Mouse (Mus musculus) cerebellum, adult 2 months (tissue): ENCODE results near the gene Cd180.

ENCODE experiments used
- CTCF ChIP-seq: fragments of 200-500 bp; IDR thresholded peaks from 2 replicates; pipeline ENCODE4 v1.5.1; 2011; ENCODE audit warnings: low read depth, mild to moderate bottlenecking, control low read depth, low read length, moderate library complexity, borderline replicate concordance; ENCODE audit not compliant: insufficient read depth
- POLR2A ChIP-seq: fragments of 200-500 bp; IDR thresholded peaks from 2 replicates; pipeline ENCODE4 v1.6.1; 2011; ENCODE audit warnings: low read length, control low read depth, borderline replicate concordance; ENCODE audit not compliant: insufficient read depth

- no peak for TF ChIP-seq CTCF
- no peak for TF ChIP-seq POLR2A
These were observed 23.7 kb upstream of the Cd180 start for GRCm38 (mm10) chr13:102669522-102670256.
